Comparison of ENCODE assay signal across 19 mouse cellular contexts in the genomic region with DNA sequence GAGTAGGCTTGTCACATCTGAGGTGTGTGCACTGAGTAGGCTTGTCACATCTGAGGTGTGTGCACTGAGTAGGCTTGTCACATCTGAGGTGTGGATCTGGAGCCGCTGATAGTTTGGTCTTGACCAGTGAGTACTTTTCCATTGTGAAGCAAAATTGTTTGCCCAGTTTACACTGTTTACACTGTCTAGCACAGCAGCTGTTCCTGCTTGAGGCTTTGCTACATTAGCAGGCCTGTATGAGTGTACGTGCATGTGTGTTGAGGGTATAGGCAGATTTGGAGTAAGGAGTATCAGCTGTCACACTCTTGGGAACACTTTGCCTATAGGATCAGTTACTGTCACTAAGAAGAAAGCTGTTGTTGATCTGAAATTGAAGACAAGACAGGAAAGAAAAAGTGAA. TPM values are rescaled to one million over a fixed set of nuclear protein-coding genes. Genes with fewer than 3 reads are reported as not detected.
DNase-seq lines count a peak whose midpoint lies in the region; ATAC-seq and TF ChIP-seq lines count a peak whose summit lies in the region.
"Had no signal": no experiment of that assay in that cellular context is flagged by ENCODE, and none has a peak within 500 bp of the region (broad histone marks: within the 10 kb centered on the region; RNA-seq: fewer than 3 reads in every experiment).

No protein-coding gene starts in this region.

- peak; percentile 50; the same call in 1 of the 2 replicates for ATAC-seq in forebrain, embryonic 14.5 days
- no peak for ATAC-seq in forebrain, embryonic 11.5 days (replicated peaks; ENCODE audit: low FRiP score)
- ATAC-seq in limb, embryonic 12.5 days (ENCODE audit: insufficient number of reproducible peaks, insufficient read depth, low FRiP score, low TSS enrichment, low read depth), result 0 out of 2 replicates have a peak, but pooled peaks have one; percentile 66
- ATAC-seq in limb, embryonic 14.5 days (ENCODE audit: low FRiP score, low read depth), result peak; percentile 68
- ATAC-seq: Patski had no signal

- peaks cover 2% of the 10 kb centered on the region; the same call in 1 of the 2 replicates for H3K4me1 ChIP-seq in forebrain, embryonic 14.5 days (ENCODE audit: control insufficient read depth, insufficient read depth, low read length)
- H3K4me1 ChIP-seq in forebrain, embryonic 11.5 days (replicated peaks; ENCODE audit: control insufficient read depth, insufficient read depth, low read length), result no peaks in the 10 kb centered on the region
- no peaks in the 10 kb centered on the region for H3K4me1 ChIP-seq in limb, embryonic 12.5 days (replicated peaks)
- H3K4me1 ChIP-seq in limb, embryonic 10.5 days, result no peaks in the 10 kb centered on the region
- H3K4me1 ChIP-seq in limb, embryonic 14.5 days (ENCODE audit: control insufficient read depth, insufficient read depth, low read length), result 0 out of 2 replicates have a peak, but pooled peaks cover 2% of the 10 kb centered on the region
- H3K4me1 ChIP-seq: hindbrain, embryonic 10.5 days had no signal

- 76% methylated on average over 2 of the region's 2 CpGs for WGBS in forebrain, embryonic 14.5 days
- WGBS in forebrain, embryonic 11.5 days, result 93% methylated on average over 2 of the region's 2 CpGs
- 92% methylated on average over 2 of the region's 2 CpGs for WGBS in limb, embryonic 12.5 days
- WGBS in limb, embryonic 10.5 days, result 92% methylated on average over 2 of the region's 2 CpGs
- 73% methylated on average over 2 of the region's 2 CpGs for WGBS in limb, embryonic 14.5 days

- no peak overlapping the region for H3K4me2 ChIP-seq in forebrain, embryonic 14.5 days (ENCODE audit: low read length)
- no peak overlapping the region for H3K4me2 ChIP-seq in forebrain, embryonic 11.5 days (ENCODE audit: low read depth, low read length, severe bottlenecking)
- no peak overlapping the region for H3K4me2 ChIP-seq in limb, embryonic 12.5 days
- H3K4me2 ChIP-seq in limb, embryonic 14.5 days (replicated peaks; ENCODE audit: low read depth, low read length, severe bottlenecking), result no peak overlapping the region
- H3K4me2 ChIP-seq: embryonic facial prominence, embryonic 15.5 days; heart, embryonic 13.5 days; lung, embryonic 15.5 days had no signal

- TF ChIP-seq CTCF in brain, embryonic 14.5 days (IDR thresholded peaks at IDR 0.05; ENCODE audit: borderline replicate concordance, extremely low read depth, insufficient read depth, insufficient read length), result no peak

- peak; percentile 28 for DNase-seq in forebrain, embryonic 14.5 days (ENCODE audit: low spot score)
- DNase-seq in forebrain, embryonic 11.5 days (ENCODE audit: low spot score), result no peak
- DNase-seq in limb, embryonic 10.5 days (ENCODE audit: low spot score), result no peak
- peak; percentile 33 for DNase-seq in brain, embryonic 14.5 days (ENCODE audit: low read depth)
- DNase-seq in limb, embryonic 14.5 days (ENCODE audit: low spot score), result peak; percentile 24
- DNase-seq in heart, adult 18-20 months, result no peak
- DNase-seq in MN1 (ENCODE audit: low spot score), result no peak
- DNase-seq: cerebellum, postnatal 25 days; kidney, postnatal 25 days; layer of hippocampus, postnatal 36 days; midbrain, embryonic 14.5 days; right cerebral cortex, adult 18-20 months; thymus, postnatal 36 days had no signal

- H3K27ac ChIP-seq in forebrain, embryonic 14.5 days (ENCODE audit: low read depth, low read length), result no peak overlapping the region
- H3K27ac ChIP-seq in forebrain, embryonic 11.5 days (ENCODE audit: low read depth, low read length), result no peak overlapping the region
- H3K27ac ChIP-seq in limb, embryonic 12.5 days, result no peak overlapping the region
- no peak overlapping the region for H3K27ac ChIP-seq in limb, embryonic 10.5 days
- no peak overlapping the region for H3K27ac ChIP-seq in limb, embryonic 14.5 days (replicated peaks; ENCODE audit: low read depth, low read length)
- H3K27ac ChIP-seq: embryonic facial prominence, embryonic 15.5 days; heart, embryonic 13.5 days; hindbrain, embryonic 10.5 days; lung, embryonic 15.5 days had no signal

- TF ChIP-seq POLR2A in brain, embryonic 14.5 days (IDR thresholded peaks at IDR 0.05; ENCODE audit: borderline replicate concordance, extremely low read depth, insufficient read depth, insufficient read length, poor library complexity, severe bottlenecking), result no peak
- no peak for TF ChIP-seq POLR2A in limb, embryonic 14.5 days (IDR thresholded peaks at IDR 0.05; ENCODE audit: borderline replicate concordance, extremely low read depth, insufficient read depth, insufficient read length)

- H3K9me3 ChIP-seq in forebrain, embryonic 14.5 days (replicated peaks; ENCODE audit: control insufficient read depth, low read length), result no peaks in the 10 kb centered on the region
- no peaks in the 10 kb centered on the region for H3K9me3 ChIP-seq in forebrain, embryonic 11.5 days (ENCODE audit: control insufficient read depth, low read length)
- H3K9me3 ChIP-seq in limb, embryonic 12.5 days, result no peaks in the 10 kb centered on the region
- no peaks in the 10 kb centered on the region for H3K9me3 ChIP-seq in limb, embryonic 10.5 days (replicated peaks)
- no peaks in the 10 kb centered on the region for H3K9me3 ChIP-seq in limb, embryonic 14.5 days (ENCODE audit: control insufficient read depth, low read length)
- H3K9me3 ChIP-seq: embryonic facial prominence, embryonic 15.5 days; heart, embryonic 13.5 days; hindbrain, embryonic 10.5 days; lung, embryonic 15.5 days had no signal

- H3K4me3 ChIP-seq in forebrain, embryonic 14.5 days (ENCODE audit: low read depth, low read length), result no peak overlapping the region
- H3K4me3 ChIP-seq in forebrain, embryonic 11.5 days (ENCODE audit: low read depth, low read length), result no peak overlapping the region
- H3K4me3 ChIP-seq in limb, embryonic 12.5 days (replicated peaks), result no peak overlapping the region
- H3K4me3 ChIP-seq in limb, embryonic 10.5 days, result no peak overlapping the region
- H3K4me3 ChIP-seq in limb, embryonic 14.5 days (replicated peaks; ENCODE audit: low read length), result no peak overlapping the region
- H3K4me3 ChIP-seq: embryonic facial prominence, embryonic 15.5 days; heart, embryonic 13.5 days; hindbrain, embryonic 10.5 days; lung, embryonic 15.5 days had no signal

- peaks cover 41% of the 10 kb centered on the region for H3K36me3 ChIP-seq in forebrain, embryonic 14.5 days (ENCODE audit: control insufficient read depth, insufficient read depth, low read length)
- H3K36me3 ChIP-seq in forebrain, embryonic 11.5 days (ENCODE audit: control insufficient read depth, insufficient read depth, low read length), result peaks cover 4% of the 10 kb centered on the region; the same call in 1 of the 2 replicates
- peaks cover 53% of the 10 kb centered on the region for H3K36me3 ChIP-seq in limb, embryonic 12.5 days
- H3K36me3 ChIP-seq in limb, embryonic 10.5 days, result peaks cover 63% of the 10 kb centered on the region
- peaks cover 44% of the 10 kb centered on the region for H3K36me3 ChIP-seq in limb, embryonic 14.5 days (ENCODE audit: control insufficient read depth, insufficient read depth, low read length)

- no peaks in the 10 kb centered on the region for H3K27me3 ChIP-seq in forebrain, embryonic 14.5 days (replicated peaks; ENCODE audit: control insufficient read depth, insufficient read depth, low read length)
- H3K27me3 ChIP-seq in forebrain, embryonic 11.5 days (ENCODE audit: control insufficient read depth, insufficient read depth, low read length), result no peaks in the 10 kb centered on the region
- H3K27me3 ChIP-seq in limb, embryonic 12.5 days, result no peaks in the 10 kb centered on the region
- no peaks in the 10 kb centered on the region for H3K27me3 ChIP-seq in limb, embryonic 10.5 days (ENCODE audit: low read depth, poor library complexity, severe bottlenecking)
- no peaks in the 10 kb centered on the region for H3K27me3 ChIP-seq in limb, embryonic 14.5 days (ENCODE audit: control insufficient read depth, insufficient read depth, low read length)
- H3K27me3 ChIP-seq: embryonic facial prominence, embryonic 15.5 days; heart, embryonic 13.5 days; lung, embryonic 15.5 days; Patski had no signal

- H3K9ac ChIP-seq in forebrain, embryonic 14.5 days (ENCODE audit: low read length), result no peak overlapping the region
- no peak overlapping the region for H3K9ac ChIP-seq in forebrain, embryonic 11.5 days (ENCODE audit: low read length)
- H3K9ac ChIP-seq in limb, embryonic 12.5 days (replicated peaks), result no peak overlapping the region
- H3K9ac ChIP-seq in limb, embryonic 14.5 days (ENCODE audit: low read depth, low read length, severe bottlenecking), result no peak overlapping the region
- H3K9ac ChIP-seq: embryonic facial prominence, embryonic 15.5 days; heart, embryonic 13.5 days; lung, embryonic 15.5 days had no signal

RNA-seq across cellular contexts. Expression of a gene that starts 21.6 kb away (rescaled TPM):
- 24.3 and 29.6 TPM in 2 replicates for polyA plus RNA-seq in forebrain, embryonic 14.5 days (2014; fragmentation: Nextera tagmentation; extraction: Ambion mirVana)
- polyA plus RNA-seq in forebrain, embryonic 11.5 days (2014; fragmentation: Nextera tagmentation; extraction: Ambion mirVana), result 29.0 and 29.4 TPM in 2 replicates
- polyA plus RNA-seq in limb, embryonic 12.5 days (2016; fragmentation: Nextera tagmentation; extraction: Ambion mirVana), result 49.8 and 50.8 TPM in 2 replicates
- 33.5 and 41.9 TPM in 2 replicates for polyA plus RNA-seq in limb, embryonic 10.5 days (2016; fragmentation: Nextera tagmentation; extraction: Ambion mirVana)
- polyA plus RNA-seq in brain, embryonic 14.5 days (2012; rRNA removed), result 28.4 and 42.0 TPM in 2 replicates
- polyA plus RNA-seq in limb, embryonic 14.5 days (2012; rRNA removed), result 27.7 and 29.1 TPM in 2 replicates
- 21.4 and 27.2 TPM in 2 replicates for polyA plus RNA-seq in limb, embryonic 14.5 days (2014; fragmentation: Nextera tagmentation; extraction: Ambion mirVana)
- 10 to 100 TPM; 41.0 to 41.7 TPM for total RNA-seq in heart, adult 18-20 months (2021)

Comparison
In these comparisons a context has a peak if more than half of its experiments do, and no peak if none do; other contexts are left out.
1. DNase-seq: peak in forebrain, embryonic 14.5 days (single experiment), brain, embryonic 14.5 days (single experiment) and limb, embryonic 14.5 days (single experiment); none in forebrain, embryonic 11.5 days (single experiment), limb, embryonic 10.5 days (single experiment), heart, adult 18-20 months (0 of 2) and MN1 (single experiment).